Mouse (Mus musculus) ovary, postnatal 10 days (tissue): ENCODE results near the gene Ugt1a6a.
"Not testable (repeated sequence)": the region's sequence is repeated elsewhere in the genome, so short reads cannot be mapped to it uniquely, and the experiment has no call there.

ENCODE experiments used
- DNase-seq: peaks from one replicate; pipeline ENCODE4 v3.0.0; 2022; ENCODE audit warnings: low spot score

Ugt1a6a gene

GRCm38 (mm10) chr1:88212341-88213045 is 77.9 kb downstream of the Ugt1a6a start:
- no peak for DNase-seq

- no peak for DNase-seq
Measured at GRCm38 (mm10) chr1:88213061-88213460, 78.5 kb downstream of the Ugt1a6a start.

GRCm38 (mm10) chr1:88213766-88214461 is 79.3 kb downstream of the Ugt1a6a start:
- DNase-seq = no peak

GRCm38 (mm10) chr1:88214462-88214952 is 79.9 kb downstream of the Ugt1a6a start:
- DNase-seq = no peak

GRCm38 (mm10) chr1:88215466-88216380 is 81.1 kb downstream of the Ugt1a6a start:
- no peak for DNase-seq

GRCm38 (mm10) chr1:88216551-88216950 is 81.9 kb downstream of the Ugt1a6a start:
- DNase-seq = no peak

GRCm38 (mm10) chr1:88217144-88217543 is 82.5 kb downstream of the Ugt1a6a start:
- no peak for DNase-seq

- DNase-seq = no peak
Measured at GRCm38 (mm10) chr1:88217576-88217975, 83.0 kb downstream of the Ugt1a6a start.

- DNase-seq = no peak
Measured at GRCm38 (mm10) chr1:88218051-88218450, 83.4 kb downstream of the Ugt1a6a start.

- no peak for DNase-seq
Measured at GRCm38 (mm10) chr1:88218591-88218990, 84.0 kb downstream of the Ugt1a6a start.

GRCm38 (mm10) chr1:88219054-88219453 is 84.4 kb downstream of the Ugt1a6a start:
- no peak for DNase-seq

GRCm38 (mm10) chr1:88220336-88220735 is 85.7 kb downstream of the Ugt1a6a start:
- no peak for DNase-seq

- no peak for DNase-seq
Measured at GRCm38 (mm10) chr1:88222216-88222615, 87.6 kb downstream of the Ugt1a6a start.

GRCm38 (mm10) chr1:88223011-88223515 is 88.5 kb downstream of the Ugt1a6a start:
- not testable (repeated sequence) for DNase-seq

GRCm38 (mm10) chr1:88223591-88223990 is 89.0 kb downstream of the Ugt1a6a start:
- DNase-seq = peak; percentile 7

- DNase-seq = peak; percentile 58
Measured at GRCm38 (mm10) chr1:88224029-88224776, 89.6 kb downstream of the Ugt1a6a start.

- DNase-seq = not testable (repeated sequence)
Measured at GRCm38 (mm10) chr1:88225301-88225700, 90.7 kb downstream of the Ugt1a6a start.

- no peak for DNase-seq
Measured at GRCm38 (mm10) chr1:88225741-88226140, 91.1 kb downstream of the Ugt1a6a start.

GRCm38 (mm10) chr1:88226670-88227379 is 92.2 kb downstream of the Ugt1a6a start, which contains the start of gene Mroh2a:
TSS of gene Mroh2a (plus strand) at chr1:88226986.
- no peak for DNase-seq

GRCm38 (mm10) chr1:88227482-88227881 is 92.9 kb downstream of the Ugt1a6a start:
- DNase-seq = peak; percentile 8

- DNase-seq = no peak
Measured at GRCm38 (mm10) chr1:88228121-88228520, 93.5 kb downstream of the Ugt1a6a start.
